Mouse (Mus musculus) megakaryocyte, embryonic 14.5 days (primary cell): ENCODE results near the gene Zfp93.

ENCODE experiments used
- FLI1 ChIP-seq: IDR thresholded peaks from 2 replicates; pipeline ENCODE4 v1.6.1; 2012; ENCODE audit warnings: low read length, inconsistent platforms, mixed read lengths
- GATA1 ChIP-seq: IDR thresholded peaks from 3 replicates; pipeline ENCODE4 v1.6.1; 2012; ENCODE audit warnings: mixed read lengths, low read length, inconsistent platforms, borderline replicate concordance

GRCm38 (mm10) chr7:24269667-24270287 is 443 bp upstream of the Zfp93 start:
- TF ChIP-seq GATA1 (no peak), FLI1 (no peak)
